Mouse (Mus musculus) splenic B cell, adult 2 months (primary cell): ENCODE data around the gene Hcfc1.

Experiments used
- DNase-seq: peaks from one replicate; pipeline ENCODE4 v3.0.0-alpha.2; 2011; ENCODE audit warnings: low read depth, low spot score
- H3K27me3 ChIP-seq: 2 replicates; pipeline ENCODE4 v1.6.1; 2012; ENCODE audit warnings: mild to moderate bottlenecking, low read length, moderate library complexity, mixed read lengths; ENCODE audit not compliant: control insufficient read depth, poor library complexity, insufficient read depth, severe bottlenecking
- H3K36me3 ChIP-seq: 2 replicates; pipeline ENCODE4 v1.6.1; 2012; ENCODE audit warnings: mild to moderate bottlenecking, low read length, moderate library complexity, mixed read lengths; ENCODE audit not compliant: control insufficient read depth, poor library complexity, insufficient read depth, severe bottlenecking

The Hcfc1 gene

DNA sequence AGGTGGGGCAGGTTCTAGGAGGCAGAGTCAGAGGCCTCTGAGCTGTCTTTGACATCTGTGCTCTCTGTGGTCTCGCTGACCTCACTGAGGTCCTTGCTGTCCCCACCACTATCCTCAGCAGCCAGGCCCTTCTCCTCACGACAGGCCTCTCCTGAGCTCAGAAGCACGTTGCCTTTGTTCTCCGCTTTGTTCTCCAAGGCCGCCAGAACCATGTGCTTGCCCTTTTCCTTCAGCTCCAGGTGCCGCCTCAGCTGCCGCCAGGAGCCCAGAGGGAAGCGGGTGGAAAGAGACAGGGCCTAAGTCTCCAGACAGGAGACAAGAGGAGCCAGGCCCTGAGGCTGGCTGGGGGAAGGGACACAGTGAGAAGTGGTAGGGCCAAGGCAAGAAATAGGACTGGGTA lies 49.2 kb downstream of the Hcfc1 start:
- DNase-seq = no peak
- H3K36me3 ChIP-seq = no peaks in the 10 kb centered on the region
- no peaks in the 10 kb centered on the region for H3K27me3 ChIP-seq

DNA sequence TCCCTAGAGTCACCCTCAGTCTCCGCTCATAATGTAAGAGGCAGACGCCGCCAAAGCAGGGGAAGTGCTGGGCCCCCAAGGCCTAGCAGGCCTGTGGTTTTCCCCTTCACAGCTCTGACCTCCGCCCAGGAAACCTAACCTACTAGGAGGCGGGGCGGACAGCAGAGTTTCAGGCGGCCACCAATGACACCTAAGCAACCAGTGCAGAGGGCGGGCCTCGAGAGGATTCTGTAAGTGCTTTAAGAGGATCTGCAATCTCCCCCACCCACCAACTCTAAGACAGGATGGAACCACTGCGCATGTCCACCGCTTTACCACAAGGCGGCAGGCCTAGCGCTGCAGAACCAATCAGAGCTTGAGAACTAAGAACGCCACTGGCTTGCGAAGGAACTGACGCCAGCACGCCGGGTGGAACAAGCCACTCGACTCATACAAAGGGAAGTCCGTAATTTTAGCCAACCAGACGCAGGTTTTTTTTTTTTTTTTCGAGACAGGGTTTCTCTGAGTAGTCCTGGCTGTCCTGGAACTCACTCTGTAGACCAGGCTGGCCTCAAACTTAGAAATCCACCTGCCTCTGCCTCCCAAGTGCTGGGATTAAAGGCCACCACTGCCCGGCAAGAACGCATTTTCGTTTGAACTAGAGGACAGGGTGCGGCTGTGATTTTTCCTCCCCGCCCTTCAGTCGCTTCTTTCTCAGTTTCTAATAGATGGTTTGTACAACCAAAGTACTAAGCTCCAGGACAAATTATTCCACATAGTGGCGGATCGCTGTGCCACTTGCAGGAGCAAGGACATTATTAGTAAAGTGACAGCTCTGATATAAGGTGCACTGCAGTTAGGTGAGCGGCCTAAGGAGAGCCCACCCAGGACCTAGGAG lies 51.1 kb downstream of the Hcfc1 start:
- peak; percentile 97 for DNase-seq
- H3K27me3 ChIP-seq = no peaks in the 10 kb centered on the region
- no peaks in the 10 kb centered on the region for H3K36me3 ChIP-seq

DNA sequence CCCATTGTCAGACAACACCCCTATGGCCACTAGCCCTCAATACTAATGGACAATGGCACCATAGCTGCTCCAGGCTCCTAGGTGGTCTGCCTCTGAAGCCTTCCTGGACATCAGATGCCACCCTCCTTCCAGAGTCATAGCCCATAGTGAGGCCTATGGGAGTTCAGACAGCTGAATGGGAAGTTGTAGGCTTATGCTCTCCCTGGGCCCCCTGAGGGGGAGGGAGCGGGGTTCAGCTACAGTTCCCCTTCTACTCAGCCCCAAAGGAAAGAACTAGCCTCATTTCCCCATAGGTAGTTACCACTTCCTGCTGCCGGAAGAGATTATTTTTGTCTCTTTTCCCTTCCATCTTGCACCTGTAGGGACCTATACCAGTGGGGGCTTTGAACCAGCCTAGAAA lies 54.6 kb downstream of the Hcfc1 start:
- H3K27me3 ChIP-seq = no peaks in the 10 kb centered on the region
- DNase-seq = peak; percentile 71
- no peaks in the 10 kb centered on the region for H3K36me3 ChIP-seq

DNA sequence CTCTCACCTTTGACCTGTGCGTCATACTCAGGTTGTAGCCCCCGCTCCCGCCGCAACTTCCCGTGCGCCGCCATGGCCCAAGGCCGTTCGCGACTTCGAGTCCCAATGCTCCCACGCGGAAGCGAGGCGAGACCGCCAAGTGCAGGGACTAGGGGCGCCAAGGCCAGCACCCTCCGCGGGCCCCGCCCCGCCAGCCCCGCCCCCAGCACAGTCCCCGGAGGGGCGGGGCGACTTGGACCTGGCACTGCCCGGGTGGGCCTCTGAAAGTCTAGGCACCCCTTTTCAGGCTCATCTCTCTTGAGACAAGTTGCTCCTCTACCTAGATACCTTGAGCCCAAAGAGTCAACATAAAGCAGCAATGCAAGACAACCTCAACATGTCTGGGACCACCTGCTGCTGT lies 55.0 kb downstream of the Hcfc1 start:
- Histone ChIP-seq H3K27me3 (no peaks in the 10 kb centered on the region), H3K36me3 (no peaks in the 10 kb centered on the region)
- peak; percentile 56 for DNase-seq

DNA sequence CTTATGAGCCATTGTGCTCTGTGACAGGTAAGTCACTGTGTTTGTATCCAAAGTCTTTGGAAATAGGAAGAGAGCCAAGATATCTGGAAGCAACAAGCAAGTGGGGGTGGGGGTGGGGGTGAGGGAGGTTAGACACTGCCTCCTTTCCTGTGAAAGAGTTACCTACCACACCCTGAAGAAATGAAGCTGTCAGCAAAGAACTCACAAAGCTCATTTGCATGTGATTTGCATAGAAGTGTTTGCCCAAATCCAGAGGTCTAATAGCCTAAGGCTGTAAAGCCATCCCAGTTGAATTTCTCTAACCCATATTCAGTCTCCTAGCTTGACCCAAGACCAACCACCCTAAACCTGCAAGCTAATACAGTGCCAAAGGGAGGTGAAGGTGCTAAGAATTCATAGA lies 55.7 kb downstream of the Hcfc1 start:
- Histone ChIP-seq H3K36me3 (peaks cover 4% of the 10 kb centered on the region; the same call in 1 of the 2 replicates), H3K27me3 (no peaks in the 10 kb centered on the region)
- DNase-seq = peak; percentile 31

DNA sequence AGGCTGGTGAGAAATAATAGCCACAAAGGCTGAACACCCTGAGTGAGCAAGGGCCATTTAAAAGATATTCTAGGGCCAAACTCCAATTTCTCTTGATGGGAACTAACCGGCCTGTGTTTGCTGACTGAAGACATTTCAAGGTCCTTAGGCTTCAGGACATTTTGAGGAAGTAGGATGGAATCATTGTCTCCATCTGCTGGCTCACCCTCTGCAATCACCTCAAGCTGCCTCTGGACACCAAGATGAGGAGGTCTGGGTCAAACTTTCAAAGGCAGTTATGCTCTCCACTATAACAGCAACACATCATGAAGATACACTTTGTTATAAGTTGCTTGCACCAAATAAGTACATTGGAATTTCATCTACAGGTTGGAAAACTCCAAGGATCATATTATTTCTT lies 56.1 kb downstream of the Hcfc1 start:
- Histone ChIP-seq H3K36me3 (peaks cover 4% of the 10 kb centered on the region; the same call in 1 of the 2 replicates), H3K27me3 (no peaks in the 10 kb centered on the region)
- DNase-seq = no peak

DNA sequence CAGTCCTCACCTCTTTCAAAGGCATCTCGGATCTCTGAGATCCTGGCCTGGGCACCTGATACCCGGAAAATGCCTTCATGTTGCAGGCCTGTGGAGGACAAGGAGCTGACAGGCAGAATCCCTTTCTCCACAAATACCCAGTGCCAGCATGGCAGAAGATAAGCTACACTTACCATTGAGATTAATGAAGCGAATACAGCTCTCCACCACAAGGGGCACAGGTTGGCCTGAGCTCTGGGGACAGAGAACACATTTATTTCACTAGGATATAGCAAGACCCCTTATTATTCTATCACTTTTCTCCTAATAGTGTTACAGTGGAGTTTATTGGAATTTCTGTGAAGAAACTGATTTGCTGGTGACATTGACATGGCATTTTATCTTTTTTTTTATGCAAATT lies 68.2 kb downstream of the Hcfc1 start:
- peaks cover 14% of the 10 kb centered on the region; the same call in 1 of the 2 replicates for H3K36me3 ChIP-seq
- no peaks in the 10 kb centered on the region for H3K27me3 ChIP-seq
- DNase-seq = no peak

DNA sequence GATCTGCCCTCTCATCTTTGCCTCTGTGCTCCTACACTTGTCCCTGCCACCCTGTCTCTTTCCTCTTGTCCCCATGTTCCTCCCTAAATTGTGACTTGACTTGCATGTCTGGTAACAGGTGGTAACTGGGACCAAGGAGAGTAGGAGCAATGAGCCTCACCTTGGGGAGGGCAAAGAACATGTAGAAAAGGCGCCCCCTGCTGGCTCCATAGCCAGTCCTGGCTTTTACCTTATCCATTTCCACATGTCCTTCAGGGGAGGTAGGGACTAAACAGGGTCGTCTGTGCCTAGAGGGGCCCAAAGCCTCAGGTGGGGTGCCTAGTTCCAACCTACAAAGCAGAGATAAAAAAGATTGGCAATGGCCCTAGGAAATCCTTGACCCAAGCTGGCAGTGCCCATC lies 70.4 kb downstream of the Hcfc1 start, which contains the start of gene L1cam:
Gene L1cam, minus strand, starts transcription at position 387 of the 400 bp plus-strand sequence.
- peak; percentile 65 for DNase-seq
- Histone ChIP-seq H3K27me3 (no peaks in the 10 kb centered on the region), H3K36me3 (peaks cover 14% of the 10 kb centered on the region; the same call in 1 of the 2 replicates)

DNA sequence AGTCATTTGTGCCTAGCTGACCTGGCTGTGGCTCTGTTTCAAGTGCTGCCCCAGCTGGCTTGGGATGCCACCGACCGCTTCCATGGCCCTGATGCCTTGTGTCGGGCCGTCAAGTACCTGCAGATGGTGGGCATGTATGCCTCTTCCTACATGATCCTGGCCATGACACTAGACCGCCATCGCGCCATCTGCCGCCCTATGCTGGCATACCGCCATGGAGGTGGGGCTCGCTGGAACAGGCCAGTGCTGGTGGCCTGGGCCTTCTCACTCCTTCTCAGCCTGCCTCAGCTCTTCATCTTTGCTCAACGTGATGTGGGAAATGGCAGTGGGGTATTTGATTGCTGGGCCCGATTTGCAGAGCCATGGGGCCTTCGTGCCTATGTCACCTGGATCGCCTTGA lies 73.3 kb downstream of the Hcfc1 start:
- Histone ChIP-seq H3K36me3 (peaks cover 11% of the 10 kb centered on the region; the same call in 1 of the 2 replicates), H3K27me3 (no peaks in the 10 kb centered on the region)
- DNase-seq = no peak
